Mouse (Mus musculus) limb, embryonic 13.5 days (tissue): ENCODE measurements around the gene Stk32c. TPM values are rescaled to one million over a fixed set of nuclear protein-coding genes. Genes with fewer than 3 reads are reported as not detected.

Experiments used
- ATAC-seq: fragments of 200-750 bp; cut with Nextera tagmentation; 2 replicates; pipeline ENCODE4 v1.8.0; 2017; ENCODE audit warnings: low read depth, moderate number of reproducible peaks, moderate TSS enrichment; ENCODE audit not compliant: low FRiP score
- H3K27ac ChIP-seq: fragments of 300-500 bp; sonication (generic); 2 replicates; pipeline ENCODE4 v1.5.1; 2015; ENCODE audit warnings: inconsistent platforms, mild to moderate bottlenecking, moderate library complexity
- H3K27me3 ChIP-seq: fragments of 300-500 bp; sonication (generic); 2 replicates; pipeline ENCODE4 v1.6.1; 2015; ENCODE audit warnings: mild to moderate bottlenecking, inconsistent platforms
- H3K36me3 ChIP-seq: fragments of 300-500 bp; sonication (generic); 2 replicates; pipeline ENCODE4 v1.6.1; 2015; ENCODE audit warnings: inconsistent platforms, mild to moderate bottlenecking, moderate library complexity
- H3K4me1 ChIP-seq: fragments of 300-500 bp; sonication (generic); 2 replicates; pipeline ENCODE4 v1.6.1; 2015; ENCODE audit warnings: inconsistent platforms
- H3K4me2 ChIP-seq: fragments of 300-500 bp; sonication (generic); replicated peaks from 2 replicates; pipeline ENCODE4 v1.6.1; 2015; ENCODE audit warnings: inconsistent platforms, mild to moderate bottlenecking, moderate library complexity
- H3K4me3 ChIP-seq: fragments of 300-500 bp; sonication (generic); 2 replicates; pipeline ENCODE4 v1.5.1; 2015; ENCODE audit warnings: moderate library complexity, mild to moderate bottlenecking, inconsistent platforms
- H3K9ac ChIP-seq: fragments of 300-500 bp; sonication (generic); 2 replicates; pipeline ENCODE4 v1.6.1; 2015; ENCODE audit warnings: mild to moderate bottlenecking, inconsistent platforms
- H3K9me3 ChIP-seq: fragments of 300-500 bp; sonication (generic); 2 replicates; pipeline ENCODE4 v1.6.1; 2016; ENCODE audit warnings: inconsistent platforms
- WGBS: fragments of 180-500 bp; shearing (Covaris S2); methylation state at CpG from one replicate; pipeline ENCODE4 v1.1.7; 2015; 5-methylcytosine and 5-hydroxymethylcytosine counted together
- polyA plus RNA-seq: library from polyadenylated mRNA; unstranded; fragments of >200 nt; fragmentation: Nextera tagmentation; extraction: Ambion mirVana; gene quantifications from 2 replicates; pipeline ENCODE4 v1.2.1, GENCODE M21; 2015

Stk32c gene
- polyA plus RNA-seq, 1 experiment from 2014 or later, result 0.17 TPM

DNA sequence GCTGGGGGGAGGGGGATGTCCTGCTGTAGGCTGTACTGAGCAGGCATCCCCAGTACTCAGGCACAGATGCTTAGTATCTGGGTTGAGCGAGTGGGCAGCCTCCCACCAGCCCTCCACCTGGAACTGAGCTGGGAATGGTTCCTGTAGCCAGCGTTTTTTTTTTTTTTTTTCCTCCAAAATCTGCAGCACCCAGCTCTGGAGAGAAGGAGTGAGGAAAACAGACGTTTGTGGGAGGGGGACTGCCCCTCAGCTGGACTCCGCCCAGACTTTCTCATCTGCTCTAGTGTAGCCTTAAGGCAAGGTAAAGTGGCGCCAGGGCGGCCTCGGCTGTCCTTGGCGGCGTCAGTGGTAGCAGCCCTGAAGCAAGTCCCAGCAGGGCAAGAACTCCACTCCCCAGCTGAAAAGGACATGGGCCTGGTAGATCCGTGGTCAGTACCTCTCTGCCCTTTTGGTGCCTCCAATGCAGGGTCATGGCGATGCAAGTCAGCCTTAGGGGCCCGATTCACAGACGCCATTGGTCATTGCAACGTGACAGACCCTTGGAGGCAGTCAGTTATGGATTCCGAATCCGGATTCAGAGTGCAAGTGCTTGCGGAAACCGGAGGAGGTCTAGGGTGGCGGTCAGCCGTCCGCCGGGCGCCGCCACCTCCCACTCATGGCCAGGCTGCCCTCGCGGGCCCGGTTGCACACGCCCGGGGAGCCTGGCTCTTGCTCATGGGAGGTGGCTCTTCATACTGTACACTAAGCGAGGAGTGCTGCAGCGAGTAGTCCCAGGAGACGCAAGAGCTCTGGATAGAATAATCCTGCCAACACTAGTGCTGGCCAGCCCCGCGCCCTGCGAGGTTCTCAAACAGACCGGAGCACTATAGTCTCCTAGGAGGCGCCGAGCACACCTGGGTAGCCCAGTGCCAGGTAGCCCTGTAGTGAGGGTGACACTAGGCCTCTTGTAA lies 34.1 kb upstream of the Stk32c start:
- Histone ChIP-seq H3K4me1 (peaks cover 55% of the 10 kb centered on the region), H3K36me3 (no peaks in the 10 kb centered on the region), H3K4me3 (peak overlapping the region; percentile 71), H3K9me3 (no peaks in the 10 kb centered on the region), H3K27ac (peak overlapping the region; percentile 74; the same call in 1 of the 2 replicates), H3K9ac (peak overlapping the region; percentile 79), H3K27me3 (peaks cover 19% of the 10 kb centered on the region), H3K4me2 (peak overlapping the region; percentile 95)
- ATAC-seq, result peak; percentile 21
- 2% methylated on average over 38 of the region's 38 CpGs for WGBS

DNA sequence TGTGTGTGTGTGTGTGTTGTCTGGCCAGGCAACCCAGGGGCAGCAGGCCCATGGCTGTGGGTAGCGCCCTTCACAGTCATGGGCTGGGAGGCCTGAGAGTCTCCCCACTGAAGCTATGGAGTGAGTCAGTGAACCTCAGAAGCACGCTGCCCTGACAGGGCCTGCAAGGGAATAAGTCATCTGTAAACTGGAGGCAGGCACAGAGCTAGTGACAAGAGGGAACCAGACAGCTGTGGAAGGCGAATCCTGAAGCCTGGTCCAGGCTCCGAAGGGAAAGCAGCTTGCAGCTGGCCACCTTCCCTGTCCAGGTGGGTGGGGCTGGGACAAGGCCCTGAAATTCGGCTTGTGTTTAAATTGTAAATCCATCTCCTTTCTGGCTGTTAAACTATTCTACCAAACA lies 33.0 kb upstream of the Stk32c start:
- peaks cover 44% of the 10 kb centered on the region for H3K4me1 ChIP-seq
- H3K27me3 ChIP-seq, result peaks cover 19% of the 10 kb centered on the region
- H3K9ac ChIP-seq, result no peak overlapping the region
- H3K9me3 ChIP-seq, result no peaks in the 10 kb centered on the region
- H3K36me3 ChIP-seq, result no peaks in the 10 kb centered on the region
- 58% methylated on average over 5 of the region's 5 CpGs for WGBS
- ATAC-seq, result no peak
- H3K4me3 ChIP-seq, result no peak overlapping the region
- H3K27ac ChIP-seq, result no peak overlapping the region
- H3K4me2 ChIP-seq, result no peak overlapping the region

GRCm38 (mm10) chr7:139239432-139239831 lies 26.3 kb upstream of the Stk32c start:
- Histone ChIP-seq H3K27me3 (no peaks in the 10 kb centered on the region), H3K4me1 (peaks cover 8% of the 10 kb centered on the region), H3K9ac (no peak overlapping the region), H3K4me2 (no peak overlapping the region), H3K9me3 (no peaks in the 10 kb centered on the region), H3K4me3 (no peak overlapping the region), H3K36me3 (no peaks in the 10 kb centered on the region), H3K27ac (no peak overlapping the region)
- ATAC-seq, result no peak
- whole genome bisulfite sequencing, result 70% methylated on average over 3 of the region's 3 CpGs

DNA sequence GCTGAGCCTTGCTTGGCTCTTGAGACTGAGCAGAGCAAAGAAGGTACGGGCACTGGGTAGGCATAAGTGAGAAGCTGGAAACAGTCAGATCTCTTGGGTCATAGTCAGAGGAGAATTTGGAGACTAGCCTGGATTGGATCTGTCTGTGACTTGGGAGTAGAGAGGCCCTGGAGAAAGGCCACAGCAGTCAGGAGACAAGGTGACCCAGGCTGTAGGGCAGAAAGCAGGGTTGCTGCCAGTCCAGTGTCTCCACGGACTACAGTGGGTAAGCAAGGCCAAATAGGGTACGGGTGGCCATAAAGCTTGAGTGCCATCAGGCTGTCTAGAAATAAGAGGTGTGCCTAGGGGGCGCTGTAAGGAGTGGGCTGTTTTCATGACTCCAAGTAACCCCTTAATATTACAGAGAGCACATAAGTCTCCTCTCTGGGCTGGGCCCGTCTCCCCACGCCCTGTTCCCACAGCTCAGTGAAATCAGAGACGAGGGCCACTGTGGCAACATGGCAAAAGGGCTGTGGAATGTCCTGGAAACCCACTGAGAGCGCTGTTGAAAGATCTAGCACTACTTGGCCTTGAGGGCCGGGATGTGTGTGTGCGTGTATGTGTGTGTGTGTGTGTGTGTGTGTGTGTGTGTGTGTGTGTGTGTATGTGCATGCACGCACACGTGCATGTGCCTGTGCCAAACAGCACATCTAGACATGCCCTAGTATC lies 22.7 kb upstream of the Stk32c start:
- Histone ChIP-seq H3K9ac (no peak overlapping the region), H3K36me3 (no peaks in the 10 kb centered on the region), H3K4me1 (peaks cover 15% of the 10 kb centered on the region), H3K27me3 (peaks cover 3% of the 10 kb centered on the region; the same call in 1 of the 2 replicates), H3K4me3 (no peak overlapping the region), H3K9me3 (no peaks in the 10 kb centered on the region), H3K4me2 (no peak overlapping the region), H3K27ac (no peak overlapping the region)
- no peak for ATAC-seq
- 80% methylated on average over 12 of the region's 12 CpGs for WGBS

DNA sequence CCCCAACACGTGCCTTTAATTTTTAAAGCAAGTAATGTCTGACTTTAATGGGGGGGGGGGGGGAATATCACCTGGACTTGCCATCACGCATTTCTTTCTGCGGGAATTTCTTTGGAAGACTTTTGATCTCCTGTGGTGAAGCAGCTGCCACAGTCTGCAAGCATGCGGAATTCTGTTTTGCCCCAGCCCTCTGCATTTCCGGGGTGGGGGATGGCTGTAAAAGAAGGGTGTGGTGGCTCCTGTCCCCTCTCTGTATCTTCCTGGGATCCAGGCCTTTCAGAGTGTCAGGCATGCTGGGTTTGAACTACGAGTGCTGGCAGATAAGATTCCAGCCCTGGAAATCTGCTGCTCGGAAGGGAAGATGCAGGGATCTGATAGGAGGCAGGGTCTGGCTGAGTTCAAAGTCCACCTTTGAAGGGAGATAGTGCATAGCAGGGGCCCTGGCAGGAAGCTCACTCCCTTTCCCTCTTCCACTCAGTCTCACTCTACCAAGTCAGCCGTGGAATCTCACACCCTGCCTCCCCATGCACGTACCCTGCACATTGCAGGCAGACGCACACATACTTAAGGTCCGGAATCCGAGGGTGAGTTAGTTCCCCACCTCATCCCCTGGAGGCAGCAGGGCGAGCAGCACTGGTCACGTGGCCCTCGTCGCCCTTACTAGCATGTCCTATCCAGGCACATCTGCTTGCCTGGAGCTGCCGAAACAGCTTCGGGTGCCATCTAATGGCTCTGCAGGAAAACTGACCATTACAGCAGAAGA lies 21.5 kb upstream of the Stk32c start:
- H3K36me3 ChIP-seq, result no peaks in the 10 kb centered on the region
- H3K27ac ChIP-seq, result no peak overlapping the region
- 12% methylated on average over 18 of the region's 18 CpGs for WGBS
- no peak overlapping the region for H3K4me3 ChIP-seq
- H3K9me3 ChIP-seq, result no peaks in the 10 kb centered on the region
- H3K9ac ChIP-seq, result 0 out of 2 replicates have a peak overlapping the region, but pooled peaks have one; percentile 26
- H3K4me1 ChIP-seq, result peaks cover 15% of the 10 kb centered on the region
- ATAC-seq, result 0 out of 2 replicates have a peak, but pooled peaks have one; percentile 31
- peak overlapping the region; percentile 38 for H3K4me2 ChIP-seq
- H3K27me3 ChIP-seq, result peaks cover 3% of the 10 kb centered on the region; the same call in 1 of the 2 replicates

GRCm38 (mm10) chr7:139233714-139234113 lies 20.6 kb upstream of the Stk32c start:
- Histone ChIP-seq H3K36me3 (no peaks in the 10 kb centered on the region), H3K27ac (no peak overlapping the region), H3K4me2 (no peak overlapping the region), H3K4me3 (no peak overlapping the region), H3K4me1 (peaks cover 15% of the 10 kb centered on the region), H3K9me3 (no peaks in the 10 kb centered on the region), H3K9ac (no peak overlapping the region), H3K27me3 (peaks cover 3% of the 10 kb centered on the region; the same call in 1 of the 2 replicates)
- 1% methylated on average over 7 of the region's 7 CpGs for WGBS
- ATAC-seq, result peak; percentile 66; the same call in 1 of the 2 replicates

DNA sequence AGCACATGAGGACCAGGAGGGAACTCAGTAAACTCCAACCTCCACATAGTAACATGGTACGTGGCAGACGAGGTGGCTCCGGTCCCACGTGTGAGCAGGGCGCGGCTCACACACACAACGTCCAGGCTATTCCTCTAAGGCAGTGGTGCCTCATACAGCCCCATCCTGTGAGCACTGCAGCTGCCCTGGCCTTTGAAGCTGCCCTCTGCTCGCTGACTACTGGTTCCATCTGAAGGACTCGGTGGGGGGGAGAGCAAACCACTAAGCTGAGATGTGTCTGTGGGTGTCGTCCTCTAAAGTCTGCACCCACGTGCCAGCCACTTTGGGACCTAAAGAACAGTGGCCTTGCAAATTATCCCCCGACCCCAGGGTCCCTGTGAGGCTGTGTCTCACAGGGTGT lies 17.1 kb upstream of the Stk32c start:
- Histone ChIP-seq H3K4me3 (no peak overlapping the region), H3K36me3 (no peaks in the 10 kb centered on the region), H3K27me3 (peaks cover 3% of the 10 kb centered on the region; the same call in 1 of the 2 replicates), H3K4me1 (peaks cover 18% of the 10 kb centered on the region), H3K9ac (no peak overlapping the region), H3K27ac (no peak overlapping the region), H3K9me3 (no peaks in the 10 kb centered on the region), H3K4me2 (no peak overlapping the region)
- WGBS, result 69% methylated on average over 12 of the region's 12 CpGs
- ATAC-seq, result no peak

DNA sequence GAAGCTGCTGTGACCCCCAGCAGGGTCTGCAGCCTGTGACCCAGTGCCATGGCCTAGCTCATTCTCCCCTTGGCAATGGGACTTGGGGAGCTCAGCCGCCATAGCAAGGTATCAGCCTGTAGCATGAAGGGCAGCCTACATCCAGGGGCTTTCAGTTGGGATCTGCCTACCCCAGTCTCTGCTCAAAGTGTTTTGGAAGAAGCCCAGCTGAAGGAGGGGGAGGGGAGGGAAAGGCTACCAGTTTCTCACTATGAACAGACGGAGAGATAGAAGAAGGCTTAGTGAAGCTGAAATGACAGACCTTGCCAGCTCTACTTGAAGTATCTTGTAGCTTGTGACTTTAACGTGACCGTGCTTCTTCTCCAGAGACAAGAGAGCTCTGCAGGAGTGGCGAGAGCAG lies 16.7 kb upstream of the Stk32c start:
- no peak overlapping the region for H3K4me2 ChIP-seq
- no peaks in the 10 kb centered on the region for H3K9me3 ChIP-seq
- no peaks in the 10 kb centered on the region for H3K36me3 ChIP-seq
- H3K4me1 ChIP-seq, result peaks cover 15% of the 10 kb centered on the region
- no peak overlapping the region for H3K4me3 ChIP-seq
- H3K9ac ChIP-seq, result no peak overlapping the region
- no peak overlapping the region for H3K27ac ChIP-seq
- H3K27me3 ChIP-seq, result peaks cover 3% of the 10 kb centered on the region; the same call in 1 of the 2 replicates
- no peak for ATAC-seq
- WGBS, result 85% methylated on average over 5 of the region's 5 CpGs

GRCm38 (mm10) chr7:139228447-139229171 lies 15.5 kb upstream of the Stk32c start:
- Histone ChIP-seq H3K9me3 (no peaks in the 10 kb centered on the region), H3K4me2 (no peak overlapping the region), H3K4me1 (0 out of 2 replicates have a peak, but pooled peaks cover 4% of the 10 kb centered on the region), H3K27ac (no peak overlapping the region), H3K4me3 (no peak overlapping the region), H3K9ac (no peak overlapping the region), H3K36me3 (no peaks in the 10 kb centered on the region), H3K27me3 (peaks cover 3% of the 10 kb centered on the region; the same call in 1 of the 2 replicates)
- 75% methylated on average over 6 of the region's 6 CpGs for WGBS
- no peak for ATAC-seq

- H3K4me1 ChIP-seq, result 0 out of 2 replicates have a peak, but pooled peaks cover 4% of the 10 kb centered on the region
- H3K4me3 ChIP-seq, result no peak overlapping the region
- H3K27ac ChIP-seq, result no peak overlapping the region
- no peaks in the 10 kb centered on the region for H3K36me3 ChIP-seq
- WGBS, result 84% methylated on average over 7 of the region's 7 CpGs
- H3K9ac ChIP-seq, result no peak overlapping the region
- no peaks in the 10 kb centered on the region for H3K27me3 ChIP-seq
- ATAC-seq, result no peak
- H3K4me2 ChIP-seq, result no peak overlapping the region
- H3K9me3 ChIP-seq, result no peaks in the 10 kb centered on the region
Observed at GRCm38 (mm10) chr7:139226416-139226815, 13.3 kb upstream of the Stk32c start.

- no peak overlapping the region for H3K4me2 ChIP-seq
- H3K4me3 ChIP-seq, result no peak overlapping the region
- 0 out of 2 replicates have a peak, but pooled peaks cover 4% of the 10 kb centered on the region for H3K4me1 ChIP-seq
- H3K9ac ChIP-seq, result no peak overlapping the region
- H3K36me3 ChIP-seq, result no peaks in the 10 kb centered on the region
- H3K27me3 ChIP-seq, result no peaks in the 10 kb centered on the region
- H3K27ac ChIP-seq, result no peak overlapping the region
- WGBS, result 74% methylated on average over 8 of the region's 8 CpGs
- H3K9me3 ChIP-seq, result no peaks in the 10 kb centered on the region
- no peak for ATAC-seq
Observed at GRCm38 (mm10) chr7:139224725-139225124, 11.6 kb upstream of the Stk32c start.
